Mouse (Mus musculus) embryo, embryonic 11 days (tissue): ENCODE data around the gene Nudt7.

Source experiments
- DNase-seq: peaks from one replicate; pipeline ENCODE4 v3.0.0-alpha.2; 2015

The Nudt7 gene

GRCm38 (mm10) chr8:114143645-114144290 is 10.4 kb downstream of the Nudt7 start:
- no peak for DNase-seq

- no peak for DNase-seq
Observed at GRCm38 (mm10) chr8:114153311-114154045, 20.1 kb downstream of the Nudt7 start.

- no peak for DNase-seq
Observed at GRCm38 (mm10) chr8:114158586-114158985, 25.2 kb downstream of the Nudt7 start.

- no peak for DNase-seq
Observed at GRCm38 (mm10) chr8:114159666-114160065, 26.3 kb downstream of the Nudt7 start.

GRCm38 (mm10) chr8:114163871-114164270 is 30.5 kb downstream of the Nudt7 start:
- no peak for DNase-seq

- DNase-seq, result no peak
Observed at GRCm38 (mm10) chr8:114164444-114165096, 31.2 kb downstream of the Nudt7 start.

- no peak for DNase-seq
Observed at GRCm38 (mm10) chr8:114165741-114166140, 32.4 kb downstream of the Nudt7 start.

GRCm38 (mm10) chr8:114176721-114177120 is 43.4 kb downstream of the Nudt7 start:
- DNase-seq, result no peak

GRCm38 (mm10) chr8:114193334-114193733 is 60.0 kb downstream of the Nudt7 start:
- no peak for DNase-seq

GRCm38 (mm10) chr8:114198990-114199389 is 65.6 kb downstream of the Nudt7 start:
- DNase-seq, result no peak
